Mouse (Mus musculus): Measurements from ENCODE around the gene Slco2a1.
A peak's percentile ranks its signal among the peaks of the same experiment; 100 is the strongest.
"Not testable (repeated sequence)": the region's sequence is repeated elsewhere in the genome, so short reads cannot be mapped to it uniquely, and the experiment has no call there.

Slco2a1 gene

DNA sequence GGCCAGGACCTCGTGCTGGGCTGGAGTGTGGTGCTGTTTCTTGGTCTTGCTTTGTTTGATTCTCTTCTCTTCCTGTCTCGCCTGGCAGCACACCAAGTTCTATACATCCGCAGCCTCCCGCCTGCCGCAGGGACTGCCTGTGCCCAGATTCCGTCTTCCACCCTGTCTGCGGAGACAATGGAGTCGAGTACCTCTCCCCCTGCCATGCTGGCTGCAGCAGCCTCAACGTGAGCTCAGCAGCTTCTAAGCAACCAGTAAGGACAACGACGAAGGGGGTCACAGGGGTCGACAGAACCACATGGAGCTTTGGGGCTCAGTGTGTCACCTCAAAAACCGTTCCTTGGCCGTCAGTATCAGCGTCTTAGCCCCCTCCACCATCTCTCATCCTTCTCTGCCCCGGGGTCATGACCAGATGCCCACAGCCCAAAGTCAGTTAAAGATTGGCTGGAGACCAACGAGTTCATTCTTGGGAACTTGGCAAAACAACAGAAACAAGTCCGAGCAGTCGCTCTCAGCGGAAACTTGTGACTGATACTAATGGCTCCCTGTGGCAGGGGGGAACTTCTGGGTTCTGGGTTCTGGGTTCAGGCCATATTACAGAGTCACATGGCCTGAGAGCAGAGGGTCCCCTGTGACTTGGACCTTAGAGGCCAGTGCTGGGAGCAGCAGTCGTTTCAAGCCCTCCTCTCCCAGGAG lies 88.5 kb downstream of the Slco2a1 start:
- no peak for DNase-seq (ENCODE audit: extremely low read depth, insufficient read length, low spot score)

DNA sequence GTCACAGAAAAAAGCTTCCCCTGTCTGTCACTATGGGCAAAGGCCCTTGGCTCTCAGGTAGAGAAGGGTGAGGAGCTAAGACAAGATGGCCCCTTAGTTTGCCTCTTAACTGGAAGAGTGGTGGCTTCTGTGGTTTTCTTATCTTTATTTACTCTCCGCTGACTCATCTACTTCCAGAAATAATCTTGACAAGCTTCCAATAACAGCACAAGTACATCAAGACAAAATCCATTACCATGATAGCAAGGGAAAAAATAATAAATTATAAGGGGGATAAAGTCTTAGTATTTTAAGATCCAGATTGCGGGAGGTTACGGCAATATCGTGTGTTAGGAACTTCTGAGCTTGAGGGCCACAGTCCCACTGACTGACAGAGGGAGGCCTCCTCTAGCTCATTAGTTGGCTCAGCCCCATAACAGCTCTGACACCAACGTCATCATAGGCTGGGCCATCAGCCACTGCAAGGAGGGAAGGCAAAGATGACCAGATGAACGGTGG lies 89.7 kb downstream of the Slco2a1 start:
- no peak for DNase-seq (ENCODE audit: extremely low read depth, insufficient read length, low spot score)

DNA sequence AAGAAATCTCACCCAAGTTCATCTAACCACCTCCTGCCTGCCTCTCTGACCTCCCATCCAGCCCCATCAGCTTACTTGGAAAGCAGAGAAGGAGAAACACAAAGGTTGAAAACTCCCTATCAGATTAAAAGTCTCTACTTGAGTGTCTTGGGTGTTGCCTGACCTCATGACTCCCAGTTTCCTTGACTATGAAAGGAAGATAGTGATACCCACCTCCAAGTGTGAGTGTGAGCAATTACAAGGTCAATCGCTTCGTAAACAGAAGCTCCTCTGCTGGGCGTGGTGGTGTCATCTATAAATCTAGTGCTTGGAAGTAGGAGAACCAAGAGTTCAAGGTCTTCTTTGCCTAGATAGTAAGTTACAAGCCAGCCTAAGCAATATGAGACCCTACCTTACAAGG lies 91.7 kb downstream of the Slco2a1 start:
- DNase-seq (ENCODE audit: extremely low read depth, insufficient read length, low spot score): no peak

DNA sequence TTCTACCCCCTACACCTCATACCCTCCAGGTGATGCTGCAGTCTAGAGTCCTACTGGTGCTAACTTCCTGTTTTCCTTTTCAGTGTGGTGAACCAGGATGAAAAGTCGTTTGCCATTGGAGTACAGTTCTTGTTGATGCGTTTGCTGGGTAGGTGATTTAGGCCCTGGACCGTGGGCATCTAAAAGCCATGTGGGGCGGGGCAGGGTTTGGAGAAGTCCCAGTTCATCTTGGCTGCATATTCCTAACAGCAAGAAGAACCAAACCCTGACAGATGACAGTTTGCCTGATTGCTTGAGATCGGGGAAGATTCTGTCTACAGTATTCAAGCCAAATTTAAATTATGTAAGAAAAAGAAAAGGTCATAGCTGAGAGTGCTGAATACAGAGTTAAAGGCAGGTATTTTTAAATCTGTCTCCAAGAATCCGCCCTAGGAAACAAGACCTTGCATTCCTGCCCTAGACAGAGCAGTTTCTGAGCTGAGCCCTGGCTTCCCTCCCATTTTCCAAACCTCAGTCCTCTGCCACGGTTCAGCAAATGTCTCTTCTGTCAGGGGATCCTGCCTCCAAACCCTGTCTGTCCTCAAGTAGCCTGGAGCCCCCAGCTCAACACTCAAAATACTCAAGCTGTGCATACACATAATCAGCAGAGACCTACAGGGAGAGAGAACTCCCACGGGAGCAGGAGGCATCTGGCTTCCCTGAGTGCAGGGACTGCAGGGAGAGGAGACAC lies 93.9 kb downstream of the Slco2a1 start:
- no peak for DNase-seq (ENCODE audit: extremely low read depth, insufficient read length, low spot score)

- no peak for DNase-seq (ENCODE audit: extremely low read depth, insufficient read length, low spot score)
These were observed 94.9 kb downstream of the Slco2a1 start for GRCm38 (mm10) chr9:103083405-103083804.

DNA sequence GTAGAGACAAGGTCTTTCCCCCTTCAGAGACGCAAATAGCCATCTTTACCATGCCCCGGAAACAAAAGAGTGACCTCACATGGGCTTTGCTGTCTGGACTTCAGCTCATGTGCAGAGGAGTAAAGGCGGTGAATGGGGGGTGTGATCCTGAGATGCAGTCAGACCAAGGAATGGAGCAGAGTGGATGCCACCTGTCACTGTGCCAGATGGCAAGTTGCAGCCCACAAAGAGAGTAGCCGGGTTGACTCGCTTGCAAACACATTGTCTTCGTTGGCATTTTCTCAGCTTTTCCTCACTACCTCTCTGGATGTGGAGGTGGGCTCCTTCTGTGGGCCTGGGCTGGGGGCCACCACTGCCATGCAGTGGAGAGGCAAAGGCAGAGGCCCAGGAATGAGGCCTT lies 98.2 kb downstream of the Slco2a1 start:
- DNase-seq (ENCODE audit: extremely low read depth, insufficient read length, low spot score): no peak

DNA sequence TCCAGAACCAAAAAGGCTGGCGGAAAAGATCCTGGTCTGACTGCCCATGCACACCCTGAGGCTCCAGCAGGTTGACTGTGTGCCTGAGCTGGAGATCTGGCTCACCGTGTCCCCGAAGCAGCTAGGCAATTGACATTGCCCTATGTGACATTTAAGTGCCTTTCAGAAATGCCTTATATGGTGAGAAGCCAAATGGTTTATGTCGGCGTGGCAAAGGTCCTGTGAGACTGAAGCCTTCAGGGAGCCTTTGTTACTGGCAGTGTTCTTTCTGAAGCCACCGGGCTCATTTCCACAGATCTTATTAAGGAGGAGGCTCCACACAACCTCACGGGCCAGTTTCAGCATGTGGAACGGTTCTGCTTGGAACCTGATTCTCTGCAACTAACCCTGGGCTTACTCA lies 98.8 kb downstream of the Slco2a1 start:
- no peak for DNase-seq (ENCODE audit: extremely low read depth, insufficient read length, low spot score)

DNA sequence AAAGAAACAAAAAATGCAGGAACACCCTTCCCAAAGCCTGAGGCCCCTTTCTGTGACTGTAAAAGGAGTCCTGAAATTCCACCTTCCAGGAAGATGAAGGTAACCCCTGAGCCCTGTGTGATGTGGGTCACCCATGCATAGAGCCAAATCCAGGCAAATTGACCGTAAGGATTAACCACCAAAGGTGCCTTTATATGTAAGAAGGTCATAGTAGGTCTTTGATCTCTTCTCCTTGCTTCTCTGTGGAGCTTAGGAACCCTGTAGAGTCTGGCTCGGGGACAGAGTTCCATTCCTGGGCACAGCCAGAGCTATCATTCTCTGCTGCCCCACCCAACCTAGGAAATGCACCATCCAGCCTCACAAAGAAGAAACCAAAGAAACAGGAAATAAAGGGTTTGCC lies 100.1 kb downstream of the Slco2a1 start:
- DNase-seq (ENCODE audit: extremely low read depth, insufficient read length, low spot score): no peak

DNA sequence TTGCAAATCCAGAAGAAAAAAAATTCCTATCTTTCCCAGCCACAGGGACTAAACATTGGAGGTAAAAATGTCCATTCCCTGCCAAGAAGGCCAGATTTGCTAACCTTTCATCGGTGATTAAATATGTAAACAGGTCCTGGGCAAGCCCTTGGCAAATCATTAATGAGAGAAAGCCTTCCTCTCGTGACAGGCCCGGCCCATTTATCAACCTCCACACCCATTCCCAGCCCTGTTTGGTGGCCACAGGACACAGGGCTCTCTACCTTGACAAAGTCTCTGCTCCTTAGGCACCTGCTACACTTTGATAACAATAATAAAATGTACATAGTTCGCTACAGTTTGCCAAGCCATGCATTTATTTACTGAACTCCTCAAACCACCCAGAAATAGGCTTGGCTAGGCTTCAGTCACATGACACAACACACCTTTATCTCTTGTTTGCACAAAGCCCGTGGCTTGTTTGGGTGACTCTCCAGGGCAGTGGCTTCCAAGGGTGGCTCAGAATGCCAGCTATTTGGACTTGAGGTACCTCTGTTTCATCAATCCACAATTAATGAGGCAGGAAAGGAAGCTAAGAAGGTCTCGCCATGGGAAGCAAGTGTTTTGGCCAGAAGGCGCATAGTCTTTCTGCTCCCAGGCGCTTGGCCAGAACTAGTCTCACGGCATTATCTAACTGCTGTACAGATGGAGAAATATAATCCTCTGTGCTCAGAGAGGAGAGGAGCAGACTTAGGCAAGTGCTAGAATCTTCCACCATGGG lies 101.8 kb downstream of the Slco2a1 start:
- DNase-seq (ENCODE audit: extremely low read depth, insufficient read length, low spot score): no peak

GRCm38 (mm10) chr9:103091039-103091883 lies 102.7 kb downstream of the Slco2a1 start:
- no peak for DNase-seq (ENCODE audit: extremely low read depth, insufficient read length, low spot score)

GRCm38 (mm10) chr9:103092248-103092647 lies 103.7 kb downstream of the Slco2a1 start:
- DNase-seq (ENCODE audit: extremely low read depth, insufficient read length, low spot score): peak; percentile 70

DNA sequence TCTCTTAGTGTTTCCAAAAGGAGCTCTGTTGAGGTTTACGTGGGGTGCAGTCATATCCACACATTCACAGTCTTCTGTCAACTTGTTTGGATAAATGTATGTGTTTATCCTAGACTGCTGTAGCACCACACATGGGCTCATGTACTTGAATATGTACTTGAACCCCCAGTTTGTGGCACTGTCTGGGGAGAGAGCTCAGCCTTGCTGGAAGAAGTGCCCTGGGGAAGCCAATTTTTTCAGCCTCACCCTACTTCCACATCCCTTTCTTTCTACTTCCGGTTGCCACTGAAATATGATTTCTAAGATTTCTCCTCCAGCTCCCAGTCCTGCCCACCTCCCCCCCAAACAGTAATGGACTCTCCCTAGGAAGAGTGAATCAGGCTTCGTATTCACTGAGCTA lies 105.2 kb downstream of the Slco2a1 start:
- DNase-seq (ENCODE audit: extremely low read depth, insufficient read length, low spot score): no peak

DNA sequence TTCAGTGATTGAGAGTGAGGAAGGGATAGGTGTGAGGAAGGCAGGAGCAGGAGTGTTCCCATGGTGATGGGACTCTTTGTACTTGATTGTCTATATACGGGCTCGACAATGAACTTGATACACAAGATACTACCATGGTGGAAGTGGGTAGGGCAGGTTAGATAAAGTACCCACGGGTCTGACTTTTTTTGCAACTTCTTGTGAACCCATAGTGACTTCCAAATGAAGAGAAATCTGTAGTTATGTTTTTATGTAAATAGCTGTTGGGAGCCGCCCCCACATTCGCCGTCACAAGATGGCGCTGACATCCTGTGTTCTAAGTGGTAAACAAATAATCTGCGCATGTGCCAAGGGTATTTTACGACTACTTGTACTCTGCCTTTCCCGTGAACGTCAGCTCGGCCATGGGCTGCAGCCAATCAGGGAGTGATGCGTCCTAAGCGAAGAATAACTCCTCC lies 119.9 kb downstream of the Slco2a1 start:
- DNase-seq (ENCODE audit: extremely low read depth, insufficient read length, low spot score): not testable (repeated sequence)

GRCm38 (mm10) chr9:103108943-103109670 lies 120.6 kb downstream of the Slco2a1 start:
- no peak for DNase-seq (ENCODE audit: extremely low read depth, insufficient read length, low spot score)

DNA sequence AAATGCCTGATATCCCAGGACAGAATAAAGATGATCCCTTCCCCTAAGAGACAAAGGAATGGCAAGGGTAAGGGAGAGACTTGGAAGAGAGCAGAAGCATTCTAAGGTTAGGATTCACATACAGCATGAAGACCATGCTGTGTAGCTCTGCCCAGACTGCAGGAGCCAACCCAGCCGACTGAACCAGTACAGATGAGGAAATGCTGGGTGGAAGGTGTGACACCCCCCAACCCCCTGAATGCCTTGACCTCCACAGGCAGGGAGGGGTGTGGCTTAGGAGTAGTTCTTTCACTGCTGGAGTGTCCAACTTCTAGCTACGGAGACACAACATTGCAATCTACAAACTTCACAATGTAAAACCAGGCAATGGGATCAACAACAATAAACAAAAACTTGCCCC lies 121.4 kb downstream of the Slco2a1 start:
- DNase-seq (ENCODE audit: extremely low read depth, insufficient read length, low spot score): no peak

DNA sequence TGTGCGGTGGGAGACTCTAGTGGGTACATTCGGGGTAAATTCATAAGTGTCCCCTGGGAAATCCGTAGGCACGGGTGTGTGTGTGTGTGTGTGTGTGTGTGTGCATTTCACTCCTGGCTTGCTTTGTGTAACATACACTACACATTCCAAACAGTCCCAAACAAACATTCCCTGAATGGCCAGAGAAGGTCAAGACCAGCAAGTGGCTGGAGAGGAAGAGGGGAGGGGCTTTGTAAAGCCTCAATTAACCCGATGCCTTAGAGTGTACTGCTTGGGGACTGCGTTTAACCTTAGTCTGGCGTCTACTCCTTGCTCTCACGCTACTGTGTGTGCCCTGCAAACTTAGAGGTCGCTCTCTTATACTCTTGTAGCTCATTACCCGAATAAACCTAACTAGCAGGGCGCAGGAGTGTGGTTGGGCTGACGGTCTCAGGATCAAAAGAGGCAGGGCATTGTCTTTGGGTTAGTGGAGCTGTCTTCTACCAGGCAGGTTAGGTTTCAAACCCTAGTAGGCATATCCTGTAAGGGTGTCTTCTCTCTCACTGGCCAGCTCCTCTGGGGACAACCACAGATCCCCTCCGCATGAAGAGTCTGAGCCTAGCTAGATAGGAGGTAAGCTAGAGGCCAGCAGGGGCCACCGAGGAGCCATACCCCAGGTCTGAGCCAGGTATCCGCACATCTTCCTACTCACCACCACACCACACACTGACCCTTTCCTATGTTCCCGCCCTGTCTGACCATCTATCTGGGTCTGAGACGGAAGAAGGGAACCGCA lies 122.4 kb downstream of the Slco2a1 start:
- DNase-seq (ENCODE audit: extremely low read depth, insufficient read length, low spot score): no peak

- DNase-seq (ENCODE audit: extremely low read depth, insufficient read length, low spot score): peak; percentile 59
These were observed 123.3 kb downstream of the Slco2a1 start, which contains the start of gene Rab6b for GRCm38 (mm10) chr9:103111621-103112470. Gene Rab6b, plus strand, starts transcription at chr9:103111787.
